Mouse (Mus musculus): ENCODE data around the gene Fam169b.

- TF ChIP-seq CTCF (conservative IDR thresholded peaks at IDR 0.05; ENCODE audit: insufficient read depth, insufficient read length, low read depth, low read length) (no peak), POLR2A (IDR thresholded peaks at IDR 0.05; ENCODE audit: low read depth, low read length) (no peak)
Measured at GRCm38 (mm10) chr7:68332799-68333198, 59.2 kb downstream of the Fam169b start.
